ENCODE assay signal across 17 mouse cellular contexts in the genomic region with DNA sequence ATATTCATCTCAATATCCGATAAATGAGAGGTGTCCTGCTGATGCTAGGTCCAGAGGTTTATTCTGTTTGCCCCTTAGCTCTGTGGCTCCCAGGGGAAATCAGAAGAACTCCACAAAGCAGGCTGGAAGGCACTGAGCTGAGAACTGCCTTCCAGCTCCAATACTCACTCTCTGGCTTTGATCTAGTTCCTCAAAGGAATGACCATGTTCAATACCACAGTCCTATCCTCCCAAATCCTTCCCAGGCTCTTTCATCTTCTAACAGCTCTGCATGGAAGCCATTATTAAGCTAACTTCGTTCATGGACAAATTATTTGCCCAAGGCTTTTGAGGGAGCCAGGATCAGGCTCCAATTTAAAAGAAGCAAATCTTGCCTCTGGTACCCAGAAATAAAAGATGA.
"Had no signal": no experiment of that assay in that cellular context is flagged by ENCODE, and none has a peak within 500 bp of the region (broad histone marks: within the 10 kb centered on the region; RNA-seq: fewer than 3 reads in every experiment).

No protein-coding gene starts in this region.

- H3K36me3 ChIP-seq: limb, embryonic 10.5 days; limb, embryonic 13.5 days; liver, embryonic 12.5 days; liver, embryonic 15.5 days; lung, embryonic 15.5 days; midbrain, embryonic 12.5 days had no signal

- H3K27me3 ChIP-seq: limb, embryonic 13.5 days; liver, embryonic 12.5 days; liver, embryonic 15.5 days; lung, embryonic 15.5 days; midbrain, embryonic 12.5 days had no signal

- H3K9ac ChIP-seq: limb, embryonic 13.5 days; liver, embryonic 12.5 days; liver, embryonic 15.5 days; lung, embryonic 15.5 days; midbrain, embryonic 12.5 days had no signal

- H3K4me1 ChIP-seq: liver, embryonic 12.5 days; liver, embryonic 15.5 days; megakaryocyte, embryonic 14.5 days had no signal

- ATAC-seq: liver, embryonic 12.5 days had no signal

- H3K4me3 ChIP-seq: limb, embryonic 10.5 days; limb, embryonic 13.5 days; liver, embryonic 12.5 days; liver, embryonic 15.5 days; lung, embryonic 15.5 days; megakaryocyte, embryonic 14.5 days; midbrain, embryonic 12.5 days had no signal

- H3K4me2 ChIP-seq: limb, embryonic 13.5 days; liver, embryonic 12.5 days; liver, embryonic 15.5 days; lung, embryonic 15.5 days; midbrain, embryonic 12.5 days had no signal

- DNase-seq: kidney, adult 9 months; kidney, postnatal 14 days; kidney, postnatal 4 days; layer of hippocampus, adult 9-11 months; liver; lung, adult 18-20 months; lung, postnatal 10 days; lung, postnatal 36 days; thymus, adult 18-20 months; thymus, postnatal 36 days had no signal

- H3K9me3 ChIP-seq: limb, embryonic 10.5 days; limb, embryonic 13.5 days; liver, embryonic 12.5 days; liver, embryonic 15.5 days; lung, embryonic 15.5 days; megakaryocyte, embryonic 14.5 days; midbrain, embryonic 12.5 days had no signal

- H3K27ac ChIP-seq: limb, embryonic 10.5 days; limb, embryonic 13.5 days; liver, embryonic 12.5 days; liver, embryonic 15.5 days; lung, embryonic 15.5 days; midbrain, embryonic 12.5 days had no signal
